Mouse (Mus musculus): ENCODE results near the gene C1qtnf7.

DNA sequence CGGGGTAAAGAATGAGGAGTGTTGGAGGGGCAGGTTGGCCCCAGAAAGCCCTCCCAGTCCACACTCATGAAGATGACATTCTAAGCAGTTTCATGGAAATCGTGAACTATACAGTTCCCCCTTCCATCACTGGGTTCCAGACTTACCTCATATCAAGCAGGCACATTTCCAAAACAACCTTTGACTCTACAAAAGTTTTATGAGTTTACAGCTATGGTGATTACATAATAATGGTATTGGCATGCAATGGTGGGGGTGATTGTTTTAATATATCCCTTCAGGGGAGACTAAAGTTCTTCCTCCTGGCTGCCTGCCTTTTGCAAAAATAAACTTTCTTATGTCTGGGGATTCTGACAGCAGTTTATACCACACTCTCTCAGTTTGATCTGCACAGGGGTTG is 4.6 kb downstream of the C1qtnf7 start:
- TF ChIP-seq POLR2A (IDR thresholded peaks at IDR 0.05; ENCODE audit: borderline replicate concordance, low read depth, low read length) (no peak), CTCF (IDR thresholded peaks at IDR 0.05; ENCODE audit: low read depth, low read length) (no peak)

All from bone marrow macrophage, adult 2 months (primary cell).